Mouse (Mus musculus) midbrain, postnatal 0 days (tissue): ENCODE results near the gene Gfra1. TPM values are rescaled to one million over a fixed set of nuclear protein-coding genes. Genes with fewer than 3 reads are reported as not detected.

ENCODE experiments used
- ATAC-seq: fragments of 200-750 bp; cut with Nextera tagmentation; 2 replicates; pipeline ENCODE4 v1.8.0; 2017; ENCODE audit warnings: moderate number of reproducible peaks, mild to moderate bottlenecking, moderate TSS enrichment, moderate library complexity; ENCODE audit not compliant: low FRiP score
- DNase-seq: peaks from one replicate; pipeline ENCODE4 v3.0.0-alpha.2; 2015; ENCODE audit warnings: low spot score
- H3K27ac ChIP-seq: fragments of 300-500 bp; sonication (generic); 2 replicates; pipeline ENCODE4 v1.5.1; 2014; ENCODE audit warnings: low read depth, mild to moderate bottlenecking, low read length, mixed read lengths
- H3K27me3 ChIP-seq: fragments of 300-500 bp; sonication (generic); 2 replicates; pipeline ENCODE4 v1.6.1; 2014; ENCODE audit warnings: low read length, control low read depth, mixed read lengths; ENCODE audit not compliant: insufficient read depth
- H3K36me3 ChIP-seq: fragments of 300-500 bp; sonication (generic); 2 replicates; pipeline ENCODE4 v1.6.1; 2014; ENCODE audit warnings: low read length, control low read depth, mixed read lengths; ENCODE audit not compliant: insufficient read depth
- H3K4me1 ChIP-seq: fragments of 300-500 bp; sonication (generic); 2 replicates; pipeline ENCODE4 v1.6.1; 2014; ENCODE audit warnings: mild to moderate bottlenecking, control low read depth, antibody characterized with exemption, low read length, mixed read lengths; ENCODE audit not compliant: insufficient read depth
- H3K4me2 ChIP-seq: fragments of 300-500 bp; sonication (generic); 2 replicates; pipeline ENCODE4 v1.6.1; 2014; ENCODE audit warnings: low read depth, mild to moderate bottlenecking, low read length, mixed read lengths; ENCODE audit not compliant: poor library complexity, severe bottlenecking
- H3K4me3 ChIP-seq: fragments of 300-500 bp; sonication (generic); 2 replicates; pipeline ENCODE4 v1.5.1; 2014; ENCODE audit warnings: low read depth, mild to moderate bottlenecking, low read length, moderate library complexity
- H3K9ac ChIP-seq: fragments of 300-500 bp; sonication (generic); replicated peaks from 2 replicates; pipeline ENCODE4 v1.6.1; 2014; ENCODE audit warnings: mild to moderate bottlenecking, low read length, moderate library complexity, mixed read lengths; ENCODE audit not compliant: poor library complexity, severe bottlenecking
- H3K9me3 ChIP-seq: fragments of 300-500 bp; sonication (generic); 2 replicates; pipeline ENCODE4 v1.6.1; 2016; ENCODE audit warnings: low read length, control low read depth
- CTCF ChIP-seq: IDR thresholded peaks from 2 replicates; pipeline ENCODE4 v1.5.1; 2016; ENCODE audit warnings: antibody characterized with exemption, mild to moderate bottlenecking
- WGBS: fragments of 180-500 bp; shearing (Covaris S2); extraction: QIAGEN DNeasy Blood & Tissue Kit; methylation state at CpG from one replicate; pipeline ENCODE4 v1.1.7; 2014; 5-methylcytosine and 5-hydroxymethylcytosine counted together
- polyA plus RNA-seq: library from polyadenylated mRNA; unstranded; fragments of >200 nt; fragmentation: Nextera tagmentation; extraction: Ambion mirVana; gene quantifications from 2 replicates; pipeline ENCODE4 v1.2.1, GENCODE M21; 2015
- total RNA-seq: library from RNA; depleted of rRNA; stranded (reverse); fragments of >200 nt; gene quantifications from 2 replicates; pipeline ENCODE4 v1.2.3, GENCODE M21; 2014

Gfra1 gene
- total and polyA plus RNA-seq, 2 experiments from 2014 or later: 34.4 to 101 TPM

DNA sequence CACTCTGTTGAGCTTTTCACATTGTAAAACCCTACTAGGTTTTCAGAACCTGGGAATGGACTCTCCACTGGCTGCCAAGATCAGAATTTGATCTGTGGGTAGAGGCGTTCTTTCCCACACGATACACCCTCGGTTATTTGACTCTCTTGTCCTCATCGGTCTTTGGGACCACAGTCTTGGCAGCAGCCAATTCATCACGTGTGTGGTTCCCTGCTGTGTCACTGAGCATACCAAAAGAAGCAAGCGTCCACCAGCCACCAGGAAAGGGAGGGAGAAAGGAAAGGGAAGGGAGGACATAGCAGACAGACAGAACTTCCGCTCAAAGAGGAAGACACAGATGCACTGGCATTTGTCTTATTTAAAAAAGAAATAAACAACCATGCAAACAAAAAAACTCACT, 189.1 kb downstream of the Gfra1 start:
- no peak for TF ChIP-seq CTCF
- ATAC-seq: no peak
- no peaks in the 10 kb centered on the region for H3K4me1 ChIP-seq
- no peaks in the 10 kb centered on the region; the same call in 1 of the 2 replicates for H3K27me3 ChIP-seq
- H3K4me3 ChIP-seq: no peak overlapping the region
- H3K27ac ChIP-seq: no peak overlapping the region
- H3K9me3 ChIP-seq: no peaks in the 10 kb centered on the region
- no peaks in the 10 kb centered on the region for H3K36me3 ChIP-seq
- H3K9ac ChIP-seq: no peak overlapping the region
- 63% methylated on average over 7 of the region's 7 CpGs for WGBS
- DNase-seq: no peak
- H3K4me2 ChIP-seq: no peak overlapping the region

DNA sequence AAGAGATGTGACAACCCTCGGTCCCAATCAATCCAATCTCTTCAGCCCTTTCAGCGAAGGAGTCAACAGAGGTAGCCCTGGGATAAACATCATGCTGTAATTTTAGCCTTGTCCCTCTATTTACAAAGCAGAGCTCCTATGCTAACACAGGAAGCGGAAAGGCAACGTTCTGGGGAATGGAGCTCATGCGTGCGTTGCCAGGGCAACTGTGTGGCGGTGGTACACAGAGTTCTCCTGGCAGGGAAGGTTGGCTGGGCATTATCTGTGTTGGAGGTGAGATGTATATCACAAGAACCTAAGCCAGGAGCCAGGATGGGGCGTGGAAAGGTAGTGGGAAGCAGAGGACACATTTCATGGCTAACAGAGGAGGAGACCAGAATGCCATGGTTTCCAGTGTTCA, 194.8 kb downstream of the Gfra1 start:
- Histone ChIP-seq H3K4me1 (peaks cover 4% of the 10 kb centered on the region; the same call in 1 of the 2 replicates), H3K9me3 (no peaks in the 10 kb centered on the region), H3K36me3 (no peaks in the 10 kb centered on the region), H3K9ac (no peak overlapping the region), H3K27me3 (no peaks in the 10 kb centered on the region; the same call in 1 of the 2 replicates), H3K4me2 (no peak overlapping the region), H3K27ac (no peak overlapping the region), H3K4me3 (no peak overlapping the region)
- ATAC-seq (no peak), DNase-seq (peak; percentile 32)
- WGBS: 63% methylated on average over 8 of the region's 8 CpGs
- TF ChIP-seq CTCF: no peak

- no peak overlapping the region for H3K27ac ChIP-seq
- H3K4me1 ChIP-seq: peaks cover 4% of the 10 kb centered on the region; the same call in 1 of the 2 replicates
- H3K27me3 ChIP-seq: no peaks in the 10 kb centered on the region; the same call in 1 of the 2 replicates
- no peak for TF ChIP-seq CTCF
- H3K4me2 ChIP-seq: no peak overlapping the region
- no peaks in the 10 kb centered on the region for H3K9me3 ChIP-seq
- no peak for DNase-seq
- no peak for ATAC-seq
- no peaks in the 10 kb centered on the region for H3K36me3 ChIP-seq
- no peak overlapping the region for H3K4me3 ChIP-seq
- no peak overlapping the region for H3K9ac ChIP-seq
- WGBS: 52% methylated on average over 2 of the region's 2 CpGs
Measured at GRCm38 (mm10) chr19:58259250-58259649, 196.5 kb downstream of the Gfra1 start.

- H3K9ac ChIP-seq: no peak overlapping the region
- H3K27me3 ChIP-seq: no peaks in the 10 kb centered on the region
- no peak for TF ChIP-seq CTCF
- H3K4me2 ChIP-seq: no peak overlapping the region
- H3K4me3 ChIP-seq: no peak overlapping the region
- no peak overlapping the region for H3K27ac ChIP-seq
- DNase-seq: no peak
- no peak for ATAC-seq
- no peaks in the 10 kb centered on the region for H3K9me3 ChIP-seq
- H3K4me1 ChIP-seq: peaks cover 4% of the 10 kb centered on the region; the same call in 1 of the 2 replicates
- no peaks in the 10 kb centered on the region for H3K36me3 ChIP-seq
- WGBS: 87% methylated on average over 3 of the region's 3 CpGs
Measured at GRCm38 (mm10) chr19:58256485-58256884, 199.2 kb downstream of the Gfra1 start.

- DNase-seq (peak; percentile 38), ATAC-seq (no peak)
- no peak overlapping the region for H3K4me2 ChIP-seq
- H3K27me3 ChIP-seq: no peaks in the 10 kb centered on the region
- H3K4me1 ChIP-seq: no peaks in the 10 kb centered on the region
- no peaks in the 10 kb centered on the region for H3K36me3 ChIP-seq
- H3K27ac ChIP-seq: no peak overlapping the region
- H3K9ac ChIP-seq: no peak overlapping the region
- no peak for TF ChIP-seq CTCF
- no peaks in the 10 kb centered on the region for H3K9me3 ChIP-seq
- no peak overlapping the region for H3K4me3 ChIP-seq
- WGBS: 73% methylated on average over 7 of the region's 7 CpGs
Measured at GRCm38 (mm10) chr19:58255394-58255793, 200.3 kb downstream of the Gfra1 start.

DNA sequence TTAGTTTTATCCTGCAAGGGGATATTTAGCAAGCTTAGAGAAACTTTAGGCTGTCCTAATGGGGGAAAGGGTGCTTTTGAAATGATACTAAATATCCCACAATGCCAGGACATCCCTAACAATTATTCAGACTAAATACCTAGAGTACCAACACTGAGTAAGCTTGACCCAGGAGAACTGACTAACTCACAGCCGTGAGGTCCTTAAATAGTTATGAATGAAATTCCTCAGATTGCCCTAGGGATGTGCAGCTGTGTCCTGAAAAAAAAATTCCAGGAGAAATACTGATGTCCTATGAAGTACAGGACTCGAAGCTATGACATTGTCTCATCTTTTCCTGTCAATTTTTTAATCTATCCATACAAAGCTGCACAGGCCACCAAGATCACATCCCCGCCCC, 201.5 kb downstream of the Gfra1 start:
- Histone ChIP-seq H3K27me3 (no peaks in the 10 kb centered on the region), H3K4me2 (no peak overlapping the region), H3K4me3 (no peak overlapping the region), H3K9ac (no peak overlapping the region), H3K9me3 (no peaks in the 10 kb centered on the region), H3K36me3 (no peaks in the 10 kb centered on the region), H3K27ac (no peak overlapping the region), H3K4me1 (no peaks in the 10 kb centered on the region)
- TF ChIP-seq CTCF: no peak
- DNase-seq (no peak), ATAC-seq (no peak)
- 68% methylated on average over 3 of the region's 3 CpGs for WGBS
